Mouse (Mus musculus) ES-E14 (cell line): Measurements from ENCODE around the gene Lmtk3.

Experiments
- HCFC1 ChIP-seq: IDR thresholded peaks from 2 replicates; pipeline ENCODE4 v1.6.1; 2012; ENCODE audit warnings: low read length, inconsistent platforms, borderline replicate concordance; ENCODE audit not compliant: insufficient read depth
- MAFK ChIP-seq: IDR thresholded peaks from 2 replicates; pipeline ENCODE4 v1.6.1; 2014; ENCODE audit warnings: mild to moderate bottlenecking, low read depth, low read length, inconsistent platforms; ENCODE audit not compliant: insufficient read depth
- ZC3H11A ChIP-seq: IDR thresholded peaks from 2 replicates; pipeline ENCODE4 v1.6.1; 2012; ENCODE audit warnings: low read depth, mild to moderate bottlenecking, inconsistent platforms, low read length, borderline replicate concordance
- ZNF384 ChIP-seq: IDR thresholded peaks from 2 replicates; pipeline ENCODE4 v1.6.1; 2012; ENCODE audit warnings: low read depth, low read length, inconsistent platforms

DNA sequence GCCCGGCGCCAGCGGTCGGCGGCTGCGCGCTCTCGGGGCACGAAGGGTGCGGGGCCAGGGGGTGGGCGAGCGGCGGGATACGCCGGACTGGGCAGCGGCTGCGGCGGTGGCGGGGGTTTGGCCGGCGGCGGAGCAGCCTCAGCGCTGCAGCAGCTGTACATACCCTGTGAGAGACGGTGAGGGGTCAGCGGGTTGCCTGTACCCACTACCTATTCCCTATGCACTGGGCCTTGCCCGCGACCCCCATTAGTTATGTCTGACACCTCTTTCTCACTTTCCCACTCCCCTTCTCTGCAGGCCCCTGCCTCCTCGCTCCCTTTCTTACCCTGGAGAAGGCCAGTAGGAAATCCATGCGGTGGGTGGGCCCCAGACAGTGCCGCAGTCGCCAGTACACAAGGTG is 50.4 kb downstream of the Lmtk3 start:
- TF ChIP-seq HCFC1 (no peak), ZNF384 (no peak), ZC3H11A (no peak), MAFK (no peak)
